ENCODE assay signal across 8 mouse cellular contexts in genomic region chr12:80574825-80575371, GRCm38 (mm10). TPM values are rescaled to one million over a fixed set of nuclear protein-coding genes. Genes with fewer than 3 reads are reported as not detected.
DNase-seq lines count a peak whose midpoint lies in the region; ATAC-seq and TF ChIP-seq lines count a peak whose summit lies in the region.

No protein-coding gene starts in this region.

- DNase-seq in gastrocnemius, adult 2 months, result no peak
- DNase-seq in gastrocnemius, postnatal 36 days, result no peak
- peak; percentile 80 for DNase-seq in brain, adult 2 months (ENCODE audit: low read depth, low spot score)
- DNase-seq in limb, embryonic 10.5 days (ENCODE audit: low spot score), result no peak
- no peak for DNase-seq in cerebellum, adult 11 months
- DNase-seq in MN1 (ENCODE audit: low spot score), result no peak

- no peaks in the 10 kb centered on the region for H3K36me3 ChIP-seq in heart, embryonic 13.5 days
- H3K36me3 ChIP-seq in limb, embryonic 10.5 days, result no peaks in the 10 kb centered on the region

- H3K9me3 ChIP-seq in heart, embryonic 13.5 days, result no peaks in the 10 kb centered on the region
- no peaks in the 10 kb centered on the region for H3K9me3 ChIP-seq in limb, embryonic 10.5 days (replicated peaks)

- H3K4me1 ChIP-seq in heart, embryonic 13.5 days, result peaks cover 26% of the 10 kb centered on the region
- H3K4me1 ChIP-seq in limb, embryonic 10.5 days, result peaks cover 8% of the 10 kb centered on the region

- no peak for ATAC-seq in heart, embryonic 13.5 days (ENCODE audit: extremely low read depth, insufficient number of reproducible peaks, low FRiP score, low TSS enrichment)
- no peak for ATAC-seq in inflammation-experienced regulatory T-cells, adult 6 months

- H3K9ac ChIP-seq in heart, embryonic 13.5 days, result peak overlapping the region; percentile 60

- H3K27me3 ChIP-seq in heart, embryonic 13.5 days (replicated peaks), result peaks cover 10% of the 10 kb centered on the region; the same call in 1 of the 2 replicates
- no peaks in the 10 kb centered on the region for H3K27me3 ChIP-seq in limb, embryonic 10.5 days (ENCODE audit: low read depth, poor library complexity, severe bottlenecking)

- no peak overlapping the region for H3K4me3 ChIP-seq in gastrocnemius, adult 2 months
- H3K4me3 ChIP-seq in heart, embryonic 13.5 days, result peak overlapping the region; percentile 33
- no peak overlapping the region for H3K4me3 ChIP-seq in limb, embryonic 10.5 days

- no peak for TF ChIP-seq CTCF in gastrocnemius, adult 2 months (IDR thresholded peaks at IDR 0.05)

- 13% methylated on average over 15 of the region's 15 CpGs for WGBS in heart, embryonic 13.5 days
- 28% methylated on average over 15 of the region's 15 CpGs for WGBS in limb, embryonic 10.5 days

- intact Hi-C loops in gastrocnemius, adult 2 months (cut with DNase I), result loop anchor here (5.0 kb wide), 1 partner anchor 53 kb away; no protein-coding TSS in a partner anchor
- intact Hi-C loops in gastrocnemius, postnatal 36 days (cut with DNase I), result no loop called here

- H3K4me2 ChIP-seq in heart, embryonic 13.5 days, result peak overlapping the region; percentile 62

- peak overlapping the region; percentile 49; the same call in 1 of the 2 replicates for H3K27ac ChIP-seq in gastrocnemius, adult 2 months
- peak overlapping the region; percentile 64 for H3K27ac ChIP-seq in heart, embryonic 13.5 days (replicated peaks)
- H3K27ac ChIP-seq in limb, embryonic 10.5 days, result peak overlapping the region; percentile 11; the same call in 1 of the 2 replicates

RNA-seq across cellular contexts. Expression of gene Galnt16, which starts 56.8 kb away (rescaled TPM):
- total RNA-seq in gastrocnemius, adult 2 months (2021), result 1 to 10 TPM; 2.4 to 3.8 TPM
- total RNA-seq in gastrocnemius, postnatal 36 days (2021), result 1 to 10 TPM; 3.1 to 3.3 TPM
- 3.2 and 3.7 TPM in 2 replicates for polyA plus RNA-seq in heart, embryonic 13.5 days (2015; fragmentation: Nextera tagmentation; extraction: Ambion mirVana)
- polyA plus RNA-seq in limb, embryonic 10.5 days (2016; fragmentation: Nextera tagmentation; extraction: Ambion mirVana), result 5.1 and 6.1 TPM in 2 replicates
- 1 to 10 TPM in 1 of 3 experiments, under 1 TPM in 1, not detected in 1; 0.70 to 1.6 TPM for polyA plus RNA-seq in inflammation-experienced regulatory T-cells, adult 6 months (2017; shearing (Covaris generic))

Comparison
In these comparisons a context has a peak if more than half of its experiments do, and no peak if none do; other contexts are left out.
1. H3K27ac ChIP-seq: peak in every context shown above with its lines; median percentile 64 in heart, embryonic 13.5 days; 49 in gastrocnemius, adult 2 months; 11 in limb, embryonic 10.5 days.